Mouse (Mus musculus): ENCODE data around the gene Bag3. TPM values are rescaled to one million over a fixed set of nuclear protein-coding genes. Genes with fewer than 3 reads are reported as not detected.
A peak's percentile ranks its signal among the peaks of the same experiment; 100 is the strongest.

Bag3 gene
- total RNA-seq (2021) = 100 to 1,000 TPM; 130 to 132 TPM
- long read RNA-seq, experiment 1, transcript Bag3-201 (4 exons, 2,562 nt) = major isoform, 47 of 112 reads
- long read RNA-seq, experiment 1, partial matches to known transcripts = 65 of 112 reads
- long read RNA-seq, experiment 1, other reads (novel, unspliced or antisense) = 0 of 112 reads
- long read RNA-seq, experiment 2, transcript Bag3-201 (4 exons, 2,562 nt) = major isoform, 61 of 176 reads
- long read RNA-seq, experiment 2, partial matches to known transcripts = 114 of 176 reads
- long read RNA-seq, experiment 2, other reads (novel, unspliced or antisense) = 1 of 176 reads

- peak; percentile 96 to 99 for DNase-seq
- intact Hi-C loops (cut with DNase I) = loop anchor here (5.0 kb wide), 1 partner anchor 61 kb away; the partner anchor contains the start of gene Tial1
Measured at GRCm38 (mm10) chr7:128523349-128523961, at the start of gene Bag3. TSS of gene Bag3 (plus strand) at chr7:128523616.

DNA sequence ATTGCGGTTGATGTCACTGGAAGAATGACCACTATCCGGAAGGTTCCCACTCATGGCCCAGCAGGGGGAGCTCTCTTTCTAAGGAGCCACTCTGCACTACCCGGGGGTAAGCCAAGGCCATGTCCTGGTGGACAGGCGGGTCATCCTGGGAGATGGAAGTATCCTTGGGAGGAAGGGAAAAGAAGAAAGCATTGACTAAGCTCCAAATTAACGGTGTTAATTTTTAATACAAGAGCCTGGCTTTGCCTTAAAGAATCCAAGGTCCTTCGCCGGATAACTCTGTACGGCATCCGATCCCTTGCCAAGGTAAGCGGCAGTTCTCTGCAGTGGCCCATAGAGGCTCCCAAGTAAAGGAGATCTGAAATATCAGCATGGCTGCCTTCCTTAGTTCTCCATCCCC lies 49.1 kb upstream of the Bag3 start:
- intact Hi-C loops (cut with DNase I) = loop anchor here (1.0 kb wide), 1 partner anchor 216 kb away; no protein-coding TSS in a partner anchor

DNA sequence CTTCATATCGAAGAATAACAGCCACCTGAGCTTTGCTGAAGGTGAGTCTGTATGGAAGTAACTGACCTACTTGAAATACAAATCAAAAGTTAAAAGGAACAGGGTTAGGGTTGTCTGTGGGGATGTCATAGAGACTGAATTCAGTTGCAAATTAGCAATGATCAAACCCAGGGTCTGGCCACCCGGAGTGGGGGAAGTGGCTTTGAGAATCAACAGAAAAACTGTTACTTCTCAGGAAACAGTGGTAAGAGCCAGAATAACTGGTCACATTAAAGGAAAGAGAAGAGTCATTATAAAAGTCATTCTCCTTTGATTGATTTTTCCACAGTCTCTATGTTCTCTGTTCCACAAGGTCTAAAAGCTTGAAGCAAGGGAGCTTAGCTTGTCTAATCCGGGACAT lies 34.4 kb upstream of the Bag3 start:
- no peak for DNase-seq
- intact Hi-C loops (cut with DNase I) = no loop called here

More for the DNA sequence above, 49.1 kb upstream of the Bag3 start:
- DNase-seq = peak; percentile 55 to 70

- intact Hi-C loops (cut with DNase I) = no loop called here
- no peak for DNase-seq
Measured at GRCm38 (mm10) chr7:128494546-128494945, 28.9 kb upstream of the Bag3 start.

DNA sequence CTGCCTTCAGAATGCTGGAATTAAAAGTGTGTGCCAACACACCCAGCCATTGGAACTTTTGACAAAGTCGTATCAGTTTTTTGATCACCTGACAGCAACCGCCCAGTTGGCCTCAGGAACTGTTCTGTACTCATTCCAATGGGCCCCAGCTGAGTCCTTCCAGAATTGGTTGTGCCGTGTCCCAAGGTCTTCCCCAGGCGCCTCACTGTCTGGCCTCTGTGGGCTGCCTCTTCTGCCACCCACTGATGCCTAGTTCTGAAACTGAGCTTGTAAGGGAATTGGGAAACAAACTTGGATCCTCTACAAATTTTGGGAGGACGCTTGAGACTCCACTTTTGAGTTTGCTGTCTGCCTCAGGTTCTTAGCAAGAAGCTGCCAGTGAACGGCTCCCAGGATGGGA lies 23.6 kb upstream of the Bag3 start:
- DNase-seq = no peak
- intact Hi-C loops (cut with DNase I) = no loop called here

- DNase-seq = no peak
- intact Hi-C loops (cut with DNase I) = no loop called here
Measured at GRCm38 (mm10) chr7:128504091-128504490, 19.3 kb upstream of the Bag3 start.

DNA sequence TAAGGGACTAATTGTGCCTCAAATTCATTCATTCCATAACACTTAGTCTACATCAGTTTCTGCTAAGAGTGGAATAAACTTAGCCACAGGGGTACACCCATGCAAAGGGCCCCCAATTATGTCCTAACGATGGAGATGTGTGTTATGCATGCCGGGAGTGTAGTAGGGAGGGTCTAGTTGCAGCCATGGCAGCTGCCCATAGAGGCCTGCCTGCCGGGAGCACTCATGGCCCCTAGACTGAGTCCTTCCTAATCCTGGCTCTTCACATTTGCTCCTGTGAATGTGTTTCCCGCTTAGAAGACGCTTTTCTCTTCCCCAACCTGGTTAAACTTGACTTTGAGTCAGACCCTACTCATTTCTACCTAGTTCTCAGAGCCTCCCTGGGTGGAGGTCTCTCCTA lies 11.5 kb upstream of the Bag3 start:
- no peak for DNase-seq
- intact Hi-C loops (cut with DNase I) = no loop called here

GRCm38 (mm10) chr7:128513512-128513911 lies 9.9 kb upstream of the Bag3 start:
- no peak for DNase-seq
- intact Hi-C loops (cut with DNase I) = no loop called here

- DNase-seq = no peak
- intact Hi-C loops (cut with DNase I) = no loop called here
Measured at GRCm38 (mm10) chr7:128514341-128514740, 9.1 kb upstream of the Bag3 start.

GRCm38 (mm10) chr7:128516346-128516745 lies 7.1 kb upstream of the Bag3 start:
- intact Hi-C loops (cut with DNase I) = no loop called here
- DNase-seq = no peak

DNA sequence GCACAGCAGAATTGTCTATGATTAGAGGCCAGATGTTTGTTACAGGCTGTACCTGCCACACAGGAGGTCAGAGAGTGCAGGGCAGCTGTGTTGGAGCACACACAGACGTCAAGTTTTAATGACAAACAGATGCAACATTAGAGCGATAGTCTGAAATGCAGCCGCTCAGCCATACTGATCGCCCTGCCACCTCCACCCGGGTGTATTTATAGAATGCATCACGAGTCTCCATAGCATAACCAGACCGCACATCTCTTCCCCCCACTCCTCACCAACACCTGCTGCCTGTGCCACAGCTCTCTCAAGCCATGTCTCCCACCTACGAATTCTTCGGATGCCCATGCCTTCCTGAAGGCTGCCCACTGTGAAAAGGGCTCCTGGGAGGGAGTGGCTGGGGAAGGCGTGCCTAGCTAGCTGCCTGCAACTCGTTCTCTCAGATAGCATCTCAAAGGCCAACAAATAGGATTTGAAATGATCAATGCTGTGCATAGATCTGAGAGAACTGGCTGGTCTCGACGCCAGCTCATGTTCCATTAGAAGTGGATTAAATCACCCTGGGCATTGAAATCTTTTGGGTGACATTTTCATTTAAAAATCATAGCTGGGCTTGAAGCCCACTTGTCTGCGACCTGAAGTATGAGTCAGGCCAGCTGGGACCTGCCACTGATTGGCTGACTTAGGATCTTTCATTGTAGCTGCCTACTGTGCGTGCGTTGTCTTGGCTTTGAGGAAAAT lies 3.9 kb upstream of the Bag3 start:
- intact Hi-C loops (cut with DNase I) = loop anchor here (5.0 kb wide), 1 partner anchor 57 kb away; the partner anchor contains the start of gene Tial1
- no peak for DNase-seq

GRCm38 (mm10) chr7:128523962-128524581 lies 656 bp downstream of the Bag3 start:
- DNase-seq = peak; percentile 77 to 83
- intact Hi-C loops (cut with DNase I) = loop anchor here (5.0 kb wide), 1 partner anchor 62 kb away; the partner anchor contains the start of gene Tial1

DNA sequence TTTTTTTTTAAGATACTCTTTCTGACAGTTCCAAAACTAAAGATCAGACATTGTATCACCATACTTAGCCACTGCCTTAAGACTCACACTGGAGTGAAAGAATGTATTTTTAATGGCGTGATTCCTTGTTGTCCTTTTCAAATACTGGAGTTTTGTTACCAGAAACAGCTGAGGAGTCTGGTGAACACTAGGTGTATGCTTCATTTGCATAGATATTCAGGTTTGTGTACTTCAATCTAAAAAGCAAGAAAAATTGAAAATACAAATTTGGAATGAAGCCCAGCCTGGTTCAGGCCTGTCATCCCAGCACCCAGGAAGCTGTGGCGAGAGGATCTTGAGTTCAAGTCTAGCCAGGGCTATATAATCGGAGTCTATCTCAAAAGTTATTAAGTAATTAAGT lies 1.2 kb downstream of the Bag3 start:
- DNase-seq = no peak
- intact Hi-C loops (cut with DNase I) = loop anchor here (5.0 kb wide), 2 partner anchors 62 to 73 kb away; partner anchors contain the start of gene Tial1

GRCm38 (mm10) chr7:128526611-128527010 lies 3.2 kb downstream of the Bag3 start:
- no peak for DNase-seq
- intact Hi-C loops (cut with DNase I) = loop anchor here (5.0 kb wide), 1 partner anchor 71 kb away; no protein-coding TSS in a partner anchor

DNA sequence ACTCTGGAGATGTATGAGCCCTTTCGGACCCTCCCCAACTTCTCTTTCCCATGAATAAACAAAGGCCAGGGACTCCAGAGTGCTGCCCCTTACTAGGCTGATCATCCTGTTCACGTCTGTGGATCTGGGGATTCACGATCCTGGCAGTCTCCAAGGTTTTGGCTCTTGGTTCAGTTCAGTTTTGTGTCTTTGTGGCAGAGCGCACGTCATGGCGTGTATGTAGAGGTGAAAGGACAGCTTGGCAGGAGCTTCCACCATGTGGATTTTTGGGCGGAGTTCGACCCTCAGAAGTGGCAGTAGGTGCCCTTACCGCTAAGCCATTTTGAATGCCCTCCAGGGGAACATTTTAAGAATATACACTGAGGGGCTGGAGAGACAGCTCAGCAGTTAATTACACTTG lies 5.2 kb downstream of the Bag3 start:
- intact Hi-C loops (cut with DNase I) = loop anchor here (5.0 kb wide), 1 partner anchor 69 kb away; no protein-coding TSS in a partner anchor
- DNase-seq = no peak

DNA sequence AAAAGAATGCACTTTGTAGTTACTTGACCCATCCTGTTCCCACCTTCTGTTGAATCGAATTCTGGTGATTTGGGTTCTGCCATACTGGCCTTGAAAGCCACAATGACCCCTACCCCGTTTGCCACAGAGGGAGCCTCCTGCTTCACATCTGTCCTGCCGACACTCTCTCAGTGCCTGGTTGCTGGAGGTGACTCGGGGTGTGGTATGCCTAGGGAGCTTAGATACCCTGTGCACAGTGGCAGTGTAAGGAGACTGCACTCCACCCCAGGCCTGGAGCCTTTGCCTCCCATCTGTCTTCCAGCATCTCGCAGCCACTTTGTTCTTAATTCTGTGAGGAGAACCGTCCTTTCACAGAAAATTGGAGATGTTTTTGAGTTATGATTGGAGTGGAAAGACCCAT lies 5.7 kb downstream of the Bag3 start:
- DNase-seq = no peak
- intact Hi-C loops (cut with DNase I) = loop anchor here (5.0 kb wide), 1 partner anchor 68 kb away; no protein-coding TSS in a partner anchor

DNA sequence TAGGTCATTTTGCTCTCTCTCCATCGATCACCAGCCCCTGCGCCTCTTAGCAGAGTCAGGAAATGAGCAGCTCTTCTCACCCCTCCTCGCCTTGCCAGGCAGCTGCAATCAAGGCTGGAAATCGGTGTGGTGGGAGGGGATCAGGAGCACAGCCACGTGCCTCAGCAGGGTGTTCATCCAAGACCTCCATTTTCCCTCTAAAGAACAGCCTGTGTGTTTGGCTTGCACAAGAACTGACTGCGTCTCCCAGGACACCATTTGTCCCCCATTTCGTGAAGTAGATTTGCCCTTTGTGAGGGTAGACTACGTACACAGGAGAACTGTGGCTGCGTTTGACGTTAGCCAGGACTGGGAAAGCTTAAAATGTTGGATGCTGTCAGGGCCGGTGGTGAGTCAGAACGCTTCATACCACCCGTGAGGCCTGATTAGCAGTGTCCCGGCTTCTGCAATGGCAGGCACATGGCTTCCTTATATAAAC lies 6.2 kb downstream of the Bag3 start:
- peak; percentile 47 to 49 for DNase-seq
- intact Hi-C loops (cut with DNase I) = loop anchor here (5.0 kb wide), 1 partner anchor 68 kb away; no protein-coding TSS in a partner anchor

- no peak for DNase-seq
- intact Hi-C loops (cut with DNase I) = no loop called here
Measured at GRCm38 (mm10) chr7:128531031-128531430, 7.6 kb downstream of the Bag3 start.

- intact Hi-C loops (cut with DNase I) = no loop called here
- peak; percentile 49 to 61 for DNase-seq
Measured at GRCm38 (mm10) chr7:128531929-128532328, 8.5 kb downstream of the Bag3 start.

DNA sequence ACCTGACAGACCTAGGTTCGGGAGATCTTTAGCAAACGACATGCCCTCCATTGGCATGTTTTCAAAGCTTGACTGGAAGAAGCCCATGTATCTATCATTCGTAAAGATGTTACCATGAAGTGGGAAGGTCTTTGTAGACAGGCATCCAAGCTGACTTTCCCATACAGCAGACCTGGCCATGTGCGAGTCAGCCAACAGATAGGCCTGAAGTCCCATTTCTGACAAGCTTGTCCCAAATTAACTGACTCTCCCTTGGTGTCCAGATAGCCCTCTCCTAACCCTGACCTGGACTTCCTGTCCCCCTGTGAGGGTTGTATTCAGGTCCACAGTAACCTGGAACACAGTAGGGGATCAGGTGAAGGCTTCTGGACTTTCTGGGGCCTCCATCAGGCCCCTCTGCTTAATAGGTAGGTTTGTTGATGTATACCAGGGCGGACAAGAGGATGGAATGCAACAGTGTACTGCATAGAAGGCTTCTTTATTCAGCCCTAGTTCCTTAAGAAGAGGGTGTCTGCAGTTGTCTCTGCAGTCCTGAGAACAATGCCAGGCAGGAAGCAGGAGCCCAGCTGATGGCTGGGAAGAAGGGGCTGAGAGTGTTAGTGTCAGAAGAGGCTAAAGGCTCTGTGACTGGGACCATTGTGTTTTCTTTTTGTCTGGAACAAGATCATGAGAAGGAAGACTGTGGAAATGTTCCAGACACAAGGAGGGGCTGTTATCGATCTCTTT lies 9.2 kb downstream of the Bag3 start:
- DNase-seq = no peak
- intact Hi-C loops (cut with DNase I) = no loop called here

Data from gastrocnemius, postnatal 36 days (tissue).